Mouse (Mus musculus) olfactory bulb, adult 2 months (tissue): ENCODE data around the gene Tmed9.

ENCODE experiments used
- CTCF ChIP-seq: fragments of 200-500 bp; IDR thresholded peaks from 2 replicates; pipeline ENCODE4 v1.5.1; 2012; ENCODE audit warnings: low read depth, mild to moderate bottlenecking, low read length, moderate library complexity; ENCODE audit not compliant: insufficient read depth
- POLR2A ChIP-seq: fragments of 200-500 bp; IDR thresholded peaks from 2 replicates; pipeline ENCODE4 v1.6.1; 2012; ENCODE audit warnings: mild to moderate bottlenecking, low read depth, low read length, moderate library complexity; ENCODE audit not compliant: insufficient read depth

- TF ChIP-seq POLR2A (no peak), CTCF (no peak)
Observed at GRCm38 (mm10) chr13:55601611-55602010, 28.1 kb downstream of the Tmed9 start.
